Mouse (Mus musculus): ENCODE measurements around the gene Abr. TPM values are rescaled to one million over a fixed set of nuclear protein-coding genes. Genes with fewer than 3 reads are reported as not detected.

Gene Abr
- polyA plus RNA-seq, 1 experiment: 81.3 TPM

- H3K4me2 ChIP-seq (ENCODE audit: low read depth): peak overlapping the region; percentile 91
- no peaks in the 10 kb centered on the region for H3K36me3 ChIP-seq (ENCODE audit: control insufficient read depth, insufficient read depth)
- H3ac ChIP-seq (ENCODE audit: control insufficient read depth, insufficient read length): peak overlapping the region; percentile 65
- no peaks in the 10 kb centered on the region for H3K27me3 ChIP-seq (ENCODE audit: control insufficient read depth, insufficient read depth, insufficient read length)
- H3K79me2 ChIP-seq (ENCODE audit: control insufficient read depth, insufficient read depth): peaks cover 58% of the 10 kb centered on the region
- H3K4me3 ChIP-seq: peak overlapping the region; percentile 48
- no peak for TF ChIP-seq POLR2A (IDR thresholded peaks at IDR 0.05; ENCODE audit: insufficient read length, low read depth)
- TF ChIP-seq USF1 (IDR thresholded peaks at IDR 0.05; ENCODE audit: low read depth): no peak
- no peak for TF ChIP-seq TCF3 (IDR thresholded peaks at IDR 0.05; ENCODE audit: insufficient read length, low read depth)
- TF ChIP-seq MAX (IDR thresholded peaks at IDR 0.05; ENCODE audit: low read depth): no peak
- TF ChIP-seq SRF (IDR thresholded peaks at IDR 0.05; ENCODE audit: control insufficient read depth, insufficient read length, low read depth): no peak
- no peak for TF ChIP-seq MYOG (IDR thresholded peaks at IDR 0.05; ENCODE audit: control insufficient read depth in 1 of 3, insufficient read depth in 1 of 3, insufficient read length in 2 of 3, low read depth in 2 of 3)
- TF ChIP-seq MYOD1 (IDR thresholded peaks at IDR 0.05; ENCODE audit: control insufficient read depth in 1 of 3, insufficient read length in 2 of 3, low read depth in 2 of 3): peak in 1 of 3 experiments; percentile 4
Measured at GRCm38 (mm10) chr11:76493167-76493566, 128.9 kb downstream of the Abr start.

- H3K36me3 ChIP-seq (ENCODE audit: control insufficient read depth, insufficient read depth): no peaks in the 10 kb centered on the region
- peaks cover 71% of the 10 kb centered on the region for H3K79me2 ChIP-seq (ENCODE audit: control insufficient read depth, insufficient read depth)
Measured at GRCm38 (mm10) chr11:76491817-76492216, 130.3 kb downstream of the Abr start.

DNA sequence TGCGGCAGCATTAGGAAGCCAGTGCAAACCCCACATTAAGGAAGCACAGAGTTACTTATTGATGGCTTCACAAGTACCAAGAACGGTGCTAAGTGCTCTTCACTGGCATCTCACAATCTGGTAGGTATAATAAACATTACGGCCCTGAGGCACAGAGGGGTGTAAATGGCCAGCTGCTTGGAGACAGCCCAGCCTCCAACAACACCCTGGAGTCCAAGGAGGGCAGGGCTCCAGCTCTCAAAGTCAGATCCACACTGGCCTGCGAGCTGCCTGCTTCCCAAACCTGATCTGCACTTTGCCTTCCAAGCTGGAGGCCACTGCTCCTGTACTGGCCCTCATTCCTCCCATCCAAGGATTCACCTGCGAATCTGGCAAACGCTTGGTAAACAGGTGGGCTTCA lies 132.7 kb downstream of the Abr start:
- TF ChIP-seq POLR2A (IDR thresholded peaks at IDR 0.05; ENCODE audit: insufficient read length, low read depth) (no peak), CEBPB (IDR thresholded peaks at IDR 0.05; ENCODE audit: insufficient read depth, poor library complexity, severe bottlenecking) (no peak), SRF (IDR thresholded peaks at IDR 0.05; ENCODE audit: control insufficient read depth, insufficient read length, low read depth) (no peak)
- H3K36me3 ChIP-seq (ENCODE audit: control insufficient read depth, insufficient read depth): peaks cover 6% of the 10 kb centered on the region
- H3K27me3 ChIP-seq (ENCODE audit: control insufficient read depth, insufficient read depth, insufficient read length): no peaks in the 10 kb centered on the region
- H3K4me2 ChIP-seq (ENCODE audit: low read depth): peak overlapping the region; percentile 37
- peaks cover 94% of the 10 kb centered on the region for H3K79me2 ChIP-seq (ENCODE audit: control insufficient read depth, insufficient read depth)
- no peak overlapping the region for H3K4me3 ChIP-seq
- H3ac ChIP-seq (ENCODE audit: control insufficient read depth, insufficient read length): no peak overlapping the region

More at GRCm38 (mm10) chr11:76491817-76492216, 130.3 kb downstream of the Abr start:
- Histone ChIP-seq H3K4me3 (peak overlapping the region; percentile 48), H3K27me3 (ENCODE audit: control insufficient read depth, insufficient read depth, insufficient read length) (no peaks in the 10 kb centered on the region), H3K4me2 (ENCODE audit: low read depth) (peak overlapping the region; percentile 91), H3ac (ENCODE audit: control insufficient read depth, insufficient read length) (no peak overlapping the region)
- TF ChIP-seq CEBPB (IDR thresholded peaks at IDR 0.05; ENCODE audit: insufficient read depth, poor library complexity, severe bottlenecking) (no peak), TCF3 (IDR thresholded peaks at IDR 0.05; ENCODE audit: insufficient read length, low read depth) (no peak), REST (IDR thresholded peaks at IDR 0.05; ENCODE audit: insufficient read depth, insufficient read length) (no peak)

- TF ChIP-seq POLR2A (IDR thresholded peaks at IDR 0.05; ENCODE audit: insufficient read length, low read depth) (no peak), MYOD1 (IDR thresholded peaks at IDR 0.05; ENCODE audit: control insufficient read depth in 1 of 3, insufficient read length in 2 of 3, low read depth in 2 of 3) (peak in 2 of 3 experiments; percentile 72 to 96), MYOG (IDR thresholded peaks at IDR 0.05; ENCODE audit: control insufficient read depth in 1 of 3, insufficient read depth in 1 of 3, insufficient read length in 2 of 3, low read depth in 2 of 3) (peak in 2 of 3 experiments; percentile 43 to 91), TCF3 (IDR thresholded peaks at IDR 0.05; ENCODE audit: insufficient read length, low read depth) (peak; percentile 73)
- Histone ChIP-seq H3ac (ENCODE audit: control insufficient read depth, insufficient read length) (no peak overlapping the region), H3K79me2 (ENCODE audit: control insufficient read depth, insufficient read depth) (peaks cover 96% of the 10 kb centered on the region), H3K36me3 (ENCODE audit: control insufficient read depth, insufficient read depth) (peaks cover 17% of the 10 kb centered on the region), H3K27me3 (ENCODE audit: control insufficient read depth, insufficient read depth, insufficient read length) (no peaks in the 10 kb centered on the region), H3K4me3 (no peak overlapping the region), H3K4me2 (ENCODE audit: low read depth) (no peak overlapping the region)
Measured at GRCm38 (mm10) chr11:76487024-76487423, 135.1 kb downstream of the Abr start.

DNA sequence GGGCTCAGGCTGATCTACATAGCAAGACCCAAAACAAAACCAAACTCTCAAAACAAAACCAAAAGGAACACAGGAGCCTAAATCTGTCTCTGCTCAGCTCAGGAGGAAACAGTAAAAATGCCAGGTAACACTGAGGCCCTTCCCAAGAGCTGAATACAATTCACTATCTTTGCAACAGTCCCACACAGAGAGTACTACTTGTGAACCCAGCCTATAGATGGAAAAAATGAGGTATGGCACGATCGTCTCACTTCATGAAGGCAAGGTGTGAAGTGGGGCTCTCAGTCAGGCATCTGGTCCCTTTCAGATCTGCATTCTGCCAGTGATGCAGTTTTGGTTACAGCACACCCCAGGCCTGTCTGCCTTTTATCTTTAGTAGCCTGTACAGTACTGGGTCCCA lies 138.1 kb downstream of the Abr start:
- TF ChIP-seq MAX (IDR thresholded peaks at IDR 0.05; ENCODE audit: low read depth) (no peak), MYOG (IDR thresholded peaks at IDR 0.05; ENCODE audit: control insufficient read depth in 1 of 3, insufficient read depth in 1 of 3, insufficient read length in 2 of 3, low read depth in 2 of 3) (no peak), CEBPB (IDR thresholded peaks at IDR 0.05; ENCODE audit: insufficient read depth, poor library complexity, severe bottlenecking) (no peak)
- H3K27me3 ChIP-seq (ENCODE audit: control insufficient read depth, insufficient read depth, insufficient read length): no peaks in the 10 kb centered on the region

DNA sequence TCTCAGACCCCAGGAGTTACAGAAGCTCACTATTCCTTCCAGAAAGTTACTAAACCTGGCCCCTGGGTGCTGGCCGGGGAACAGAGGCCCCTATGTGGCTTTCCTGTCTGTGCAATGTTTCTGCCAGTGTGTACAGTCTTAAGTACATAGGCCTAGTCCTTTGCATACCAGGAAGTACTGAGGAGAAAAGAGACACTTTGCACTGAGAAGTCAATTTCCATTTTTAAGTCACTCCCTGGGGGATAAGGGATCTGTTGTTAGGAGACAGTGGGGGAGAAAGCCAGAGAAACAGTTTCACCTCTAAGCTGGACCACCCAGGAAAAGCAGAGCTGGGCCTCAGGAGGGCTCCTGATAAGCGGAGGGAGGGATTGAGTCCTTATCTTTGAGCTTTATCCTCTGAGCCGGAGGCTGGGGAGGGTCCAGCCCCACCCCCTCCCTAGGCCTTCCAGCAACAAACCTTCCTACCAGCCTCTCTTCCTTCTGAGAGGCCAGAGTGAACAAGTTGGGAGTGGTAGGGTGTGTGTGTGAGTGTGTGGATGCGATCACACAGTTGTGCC lies 138.9 kb downstream of the Abr start:
- peaks cover 80% of the 10 kb centered on the region for H3K79me2 ChIP-seq (ENCODE audit: control insufficient read depth, insufficient read depth)
- H3K4me2 ChIP-seq (ENCODE audit: low read depth): no peak overlapping the region
- TF ChIP-seq MAX (IDR thresholded peaks at IDR 0.05; ENCODE audit: low read depth): no peak
- TF ChIP-seq MYOG (IDR thresholded peaks at IDR 0.05; ENCODE audit: control insufficient read depth in 1 of 3, insufficient read depth in 1 of 3, insufficient read length in 2 of 3, low read depth in 2 of 3): no peak
- no peak for TF ChIP-seq POLR2A (IDR thresholded peaks at IDR 0.05; ENCODE audit: insufficient read length, low read depth)
- no peak for TF ChIP-seq MYOD1 (IDR thresholded peaks at IDR 0.05; ENCODE audit: control insufficient read depth in 1 of 3, insufficient read length in 2 of 3, low read depth in 2 of 3)
- TF ChIP-seq SRF (IDR thresholded peaks at IDR 0.05; ENCODE audit: control insufficient read depth, insufficient read length, low read depth): no peak
- no peak for TF ChIP-seq REST (IDR thresholded peaks at IDR 0.05; ENCODE audit: insufficient read depth, insufficient read length)
- no peak for TF ChIP-seq USF1 (IDR thresholded peaks at IDR 0.05; ENCODE audit: low read depth)
- TF ChIP-seq TCF3 (IDR thresholded peaks at IDR 0.05; ENCODE audit: insufficient read length, low read depth): no peak
- TF ChIP-seq E2F4 (IDR thresholded peaks at IDR 0.05; ENCODE audit: insufficient read depth): no peak
- no peak for TF ChIP-seq POLR2AphosphoS2 (IDR thresholded peaks at IDR 0.05; ENCODE audit: insufficient read length, low read depth)
- no peak for TF ChIP-seq CEBPB (IDR thresholded peaks at IDR 0.05; ENCODE audit: insufficient read depth, poor library complexity, severe bottlenecking)
- no peak for TF ChIP-seq TCF12 (IDR thresholded peaks at IDR 0.05; ENCODE audit: insufficient read depth, poor library complexity, severe bottlenecking)
- no peaks in the 10 kb centered on the region for H3K27me3 ChIP-seq (ENCODE audit: control insufficient read depth, insufficient read depth, insufficient read length)
- H3K36me3 ChIP-seq (ENCODE audit: control insufficient read depth, insufficient read depth): peaks cover 37% of the 10 kb centered on the region
- no peak overlapping the region for H3K4me3 ChIP-seq
- H3ac ChIP-seq (ENCODE audit: control insufficient read depth, insufficient read length): no peak overlapping the region

More for the DNA sequence above, 138.1 kb downstream of the Abr start:
- Histone ChIP-seq H3K4me3 (no peak overlapping the region), H3ac (ENCODE audit: control insufficient read depth, insufficient read length) (no peak overlapping the region), H3K4me2 (ENCODE audit: low read depth) (no peak overlapping the region), H3K79me2 (ENCODE audit: control insufficient read depth, insufficient read depth) (peaks cover 78% of the 10 kb centered on the region), H3K36me3 (ENCODE audit: control insufficient read depth, insufficient read depth) (peaks cover 30% of the 10 kb centered on the region)
